Mouse (Mus musculus): ENCODE results near the gene Setd1b. TPM values are rescaled to one million over a fixed set of nuclear protein-coding genes. Genes with fewer than 3 reads are reported as not detected.

Gene Setd1b
- polyA plus RNA-seq, 1 experiment: 13.7 TPM

- H3K27ac ChIP-seq (ENCODE audit: control insufficient read depth, insufficient read depth, low read depth, low read length): no peak overlapping the region
- no peak overlapping the region for H3K4me3 ChIP-seq (ENCODE audit: control insufficient read depth, low read depth, low read length)
- H3K36me3 ChIP-seq (ENCODE audit: control insufficient read depth, insufficient read depth, low read length): no peaks in the 10 kb centered on the region
- H3K4me1 ChIP-seq (ENCODE audit: control insufficient read depth, insufficient read depth, low read length): no peaks in the 10 kb centered on the region
- no peaks in the 10 kb centered on the region for H3K27me3 ChIP-seq (ENCODE audit: control insufficient read depth, insufficient read depth, low read length)
- TF ChIP-seq CTCF (IDR thresholded peaks at IDR 0.05; ENCODE audit: control insufficient read depth, insufficient read depth, insufficient replicate concordance, low read depth, low read length) (no peak), POLR2A (IDR thresholded peaks at IDR 0.05; ENCODE audit: control insufficient read depth, low read depth, low read length) (no peak)
Observed at GRCm38 (mm10) chr5:123185966-123186365, 44.0 kb downstream of the Setd1b start.

DNA sequence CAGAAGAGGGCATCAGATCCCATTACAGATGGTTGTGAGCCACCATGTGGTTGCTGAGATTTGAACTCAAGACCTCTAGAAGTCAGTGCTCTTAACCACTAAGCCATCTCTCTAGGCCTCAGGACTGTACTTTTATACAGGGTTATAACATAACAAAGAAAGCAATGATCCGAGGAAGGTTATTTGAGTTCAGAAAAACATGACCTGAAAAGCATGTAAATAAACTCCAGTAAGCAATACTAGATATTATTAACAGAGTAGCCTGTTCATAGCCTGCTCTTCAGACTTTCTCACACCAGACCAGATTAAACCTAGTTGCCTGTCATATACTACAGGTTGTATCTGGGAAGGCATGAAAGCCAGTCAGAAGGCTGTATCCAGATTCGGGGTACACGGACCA lies 45.3 kb downstream of the Setd1b start:
- H3K4me3 ChIP-seq (ENCODE audit: control insufficient read depth, low read depth, low read length): no peak overlapping the region

DNA sequence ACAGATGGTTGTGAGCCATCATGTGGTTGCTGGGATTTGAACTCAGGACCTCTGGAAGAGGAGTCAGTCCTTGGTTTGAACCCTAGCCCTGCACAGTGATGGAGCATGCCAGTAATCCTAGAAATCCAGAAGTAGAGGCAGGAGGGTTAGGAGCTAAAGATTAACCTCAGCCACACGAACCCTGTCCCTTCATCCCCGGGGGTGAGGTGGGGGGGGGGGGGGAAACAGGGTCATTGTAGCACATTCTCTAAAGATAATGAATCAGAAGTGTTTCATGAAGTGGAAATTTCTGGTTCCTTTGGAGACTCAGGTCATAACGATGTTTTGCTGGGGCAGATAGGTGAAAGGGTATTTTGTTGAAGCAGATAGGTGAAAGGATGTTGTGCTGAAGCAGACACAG lies 48.9 kb downstream of the Setd1b start:
- no peaks in the 10 kb centered on the region for H3K27me3 ChIP-seq (ENCODE audit: control insufficient read depth, insufficient read depth, low read length)
- no peaks in the 10 kb centered on the region for H3K36me3 ChIP-seq (ENCODE audit: control insufficient read depth, insufficient read depth, low read length)
- H3K4me1 ChIP-seq (ENCODE audit: control insufficient read depth, insufficient read depth, low read length): no peaks in the 10 kb centered on the region
- no peak overlapping the region for H3K27ac ChIP-seq (ENCODE audit: control insufficient read depth, insufficient read depth, low read depth, low read length)
- TF ChIP-seq CTCF (IDR thresholded peaks at IDR 0.05; ENCODE audit: control insufficient read depth, insufficient read depth, insufficient replicate concordance, low read depth, low read length) (no peak), POLR2A (IDR thresholded peaks at IDR 0.05; ENCODE audit: control insufficient read depth, low read depth, low read length) (no peak)
- H3K4me3 ChIP-seq (ENCODE audit: control insufficient read depth, low read depth, low read length): no peak overlapping the region

More for the DNA sequence above, 45.3 kb downstream of the Setd1b start:
- Histone ChIP-seq H3K36me3 (ENCODE audit: control insufficient read depth, insufficient read depth, low read length) (no peaks in the 10 kb centered on the region), H3K27ac (ENCODE audit: control insufficient read depth, insufficient read depth, low read depth, low read length) (no peak overlapping the region), H3K27me3 (ENCODE audit: control insufficient read depth, insufficient read depth, low read length) (no peaks in the 10 kb centered on the region), H3K4me1 (ENCODE audit: control insufficient read depth, insufficient read depth, low read length) (no peaks in the 10 kb centered on the region)
- TF ChIP-seq POLR2A (IDR thresholded peaks at IDR 0.05; ENCODE audit: control insufficient read depth, low read depth, low read length) (no peak), CTCF (IDR thresholded peaks at IDR 0.05; ENCODE audit: control insufficient read depth, insufficient read depth, insufficient replicate concordance, low read depth, low read length) (no peak)

DNA sequence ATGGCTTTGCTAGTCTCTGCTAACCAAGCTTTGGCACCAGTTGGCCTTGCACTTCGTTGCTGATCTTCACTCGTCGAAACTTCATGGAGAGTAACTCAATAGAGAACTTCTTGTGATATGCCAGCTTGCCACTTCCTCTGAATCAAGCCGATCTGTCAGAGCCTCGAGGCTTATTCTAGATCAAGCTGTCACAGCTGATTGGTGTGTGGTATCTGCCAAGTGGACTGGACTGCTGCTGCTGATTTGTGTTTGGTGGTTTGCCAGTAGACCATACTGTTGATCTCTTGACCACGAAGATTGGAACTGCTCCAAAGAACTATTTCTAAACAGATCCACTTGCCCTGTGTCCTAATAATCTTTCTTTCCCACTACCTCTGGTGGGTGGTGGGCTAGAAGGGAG lies 49.4 kb downstream of the Setd1b start:
- Histone ChIP-seq H3K27ac (ENCODE audit: control insufficient read depth, insufficient read depth, low read depth, low read length) (no peak overlapping the region), H3K27me3 (ENCODE audit: control insufficient read depth, insufficient read depth, low read length) (no peaks in the 10 kb centered on the region), H3K4me1 (ENCODE audit: control insufficient read depth, insufficient read depth, low read length) (no peaks in the 10 kb centered on the region), H3K4me3 (ENCODE audit: control insufficient read depth, low read depth, low read length) (no peak overlapping the region), H3K36me3 (ENCODE audit: control insufficient read depth, insufficient read depth, low read length) (no peaks in the 10 kb centered on the region)
- TF ChIP-seq CTCF (IDR thresholded peaks at IDR 0.05; ENCODE audit: control insufficient read depth, insufficient read depth, insufficient replicate concordance, low read depth, low read length) (no peak), POLR2A (IDR thresholded peaks at IDR 0.05; ENCODE audit: control insufficient read depth, low read depth, low read length) (no peak)

DNA sequence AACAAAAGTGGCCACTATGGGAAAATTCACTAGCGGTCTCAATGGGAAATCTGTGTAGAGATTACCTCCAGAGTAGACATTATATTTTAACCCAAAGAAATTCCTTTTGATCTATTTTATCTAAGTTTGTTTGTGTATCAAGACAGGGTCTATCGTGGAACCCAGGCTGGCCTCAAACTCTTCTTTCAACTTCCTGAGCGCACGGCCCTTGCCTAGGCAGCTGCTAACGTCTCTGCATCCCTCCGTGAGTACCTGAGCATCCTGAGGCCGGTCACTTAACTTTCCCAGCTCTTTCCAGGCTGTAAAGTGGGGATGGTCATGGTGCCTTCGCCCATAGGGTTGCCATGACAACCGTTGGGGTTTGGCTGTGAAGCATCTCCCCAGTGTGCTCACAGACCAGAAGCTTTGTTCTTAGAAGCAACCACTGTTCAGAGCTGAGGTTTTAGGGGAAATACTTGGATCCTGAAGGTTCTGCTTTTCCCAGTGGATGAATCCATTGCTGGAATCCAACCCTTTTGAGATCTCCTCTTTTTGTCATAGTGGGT lies 50.7 kb downstream of the Setd1b start:
- no peak overlapping the region for H3K27ac ChIP-seq (ENCODE audit: control insufficient read depth, insufficient read depth, low read depth, low read length)
- H3K4me1 ChIP-seq (ENCODE audit: control insufficient read depth, insufficient read depth, low read length): no peaks in the 10 kb centered on the region
- no peaks in the 10 kb centered on the region for H3K36me3 ChIP-seq (ENCODE audit: control insufficient read depth, insufficient read depth, low read length)
- H3K4me3 ChIP-seq (ENCODE audit: control insufficient read depth, low read depth, low read length): no peak overlapping the region
- H3K27me3 ChIP-seq (ENCODE audit: control insufficient read depth, insufficient read depth, low read length): no peaks in the 10 kb centered on the region
- TF ChIP-seq POLR2A (IDR thresholded peaks at IDR 0.05; ENCODE audit: control insufficient read depth, low read depth, low read length): no peak
- TF ChIP-seq CTCF (IDR thresholded peaks at IDR 0.05; ENCODE audit: control insufficient read depth, insufficient read depth, insufficient replicate concordance, low read depth, low read length): no peak

DNA sequence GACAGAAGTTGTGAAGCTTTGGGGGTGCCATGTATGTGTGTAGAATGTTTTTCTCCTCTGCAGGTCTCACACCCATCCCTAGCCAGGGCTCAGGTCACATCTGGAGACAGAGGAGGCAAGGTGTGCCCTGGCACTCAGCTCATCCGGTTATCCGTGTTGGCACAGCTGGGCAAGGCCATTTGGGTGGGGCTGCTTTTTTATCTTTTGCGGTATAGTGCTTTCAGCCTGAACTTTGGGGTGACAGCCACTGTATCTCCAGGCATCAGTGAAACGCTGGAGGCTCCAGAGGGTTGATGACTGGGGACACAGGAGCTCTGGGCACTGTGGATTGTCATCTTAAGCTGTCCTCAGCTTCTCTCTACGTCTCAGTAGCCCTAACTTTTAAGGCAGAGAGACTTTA lies 51.4 kb downstream of the Setd1b start:
- H3K27ac ChIP-seq (ENCODE audit: control insufficient read depth, insufficient read depth, low read depth, low read length): no peak overlapping the region
- no peaks in the 10 kb centered on the region for H3K27me3 ChIP-seq (ENCODE audit: control insufficient read depth, insufficient read depth, low read length)
- no peaks in the 10 kb centered on the region for H3K4me1 ChIP-seq (ENCODE audit: control insufficient read depth, insufficient read depth, low read length)
- H3K4me3 ChIP-seq (ENCODE audit: control insufficient read depth, low read depth, low read length): no peak overlapping the region
- TF ChIP-seq POLR2A (IDR thresholded peaks at IDR 0.05; ENCODE audit: control insufficient read depth, low read depth, low read length) (no peak), CTCF (IDR thresholded peaks at IDR 0.05; ENCODE audit: control insufficient read depth, insufficient read depth, insufficient replicate concordance, low read depth, low read length) (no peak)
- H3K36me3 ChIP-seq (ENCODE audit: control insufficient read depth, insufficient read depth, low read length): no peaks in the 10 kb centered on the region

DNA sequence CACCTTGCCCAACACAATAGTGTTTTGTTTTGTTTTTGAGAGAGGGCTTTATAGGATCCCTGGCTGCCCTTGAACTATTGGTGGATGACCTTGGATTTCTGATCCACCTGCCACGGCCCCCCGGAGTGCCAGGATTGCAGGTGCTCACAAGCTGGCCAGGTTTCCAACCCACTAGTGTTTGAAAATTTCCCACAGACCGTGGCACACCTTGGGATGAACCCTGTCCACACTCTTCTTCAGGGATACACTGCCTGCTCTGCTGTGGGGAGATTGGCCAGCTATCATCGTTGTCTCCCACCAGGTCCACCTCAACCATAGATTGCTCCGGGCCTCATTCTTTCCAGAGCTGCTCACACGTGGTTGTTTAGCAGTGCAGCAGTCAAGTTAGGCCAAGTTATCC lies 52.9 kb downstream of the Setd1b start:
- no peaks in the 10 kb centered on the region for H3K27me3 ChIP-seq (ENCODE audit: control insufficient read depth, insufficient read depth, low read length)
- H3K36me3 ChIP-seq (ENCODE audit: control insufficient read depth, insufficient read depth, low read length): no peaks in the 10 kb centered on the region
- no peak overlapping the region for H3K4me3 ChIP-seq (ENCODE audit: control insufficient read depth, low read depth, low read length)
- no peak overlapping the region for H3K27ac ChIP-seq (ENCODE audit: control insufficient read depth, insufficient read depth, low read depth, low read length)
- TF ChIP-seq CTCF (IDR thresholded peaks at IDR 0.05; ENCODE audit: control insufficient read depth, insufficient read depth, insufficient replicate concordance, low read depth, low read length) (no peak), POLR2A (IDR thresholded peaks at IDR 0.05; ENCODE audit: control insufficient read depth, low read depth, low read length) (no peak)
- H3K4me1 ChIP-seq (ENCODE audit: control insufficient read depth, insufficient read depth, low read length): no peaks in the 10 kb centered on the region
